Mouse (Mus musculus) heart, embryonic 12.5 days (tissue): Measurements from ENCODE around the gene Dffa. TPM values are rescaled to one million over a fixed set of nuclear protein-coding genes. Genes with fewer than 3 reads are reported as not detected.

Experiments used
- ATAC-seq: fragments of 200-750 bp; cut with Nextera tagmentation; 2 replicates; pipeline ENCODE4 v1.8.0; 2017; ENCODE audit warnings: moderate TSS enrichment, moderate library complexity; ENCODE audit not compliant: insufficient number of reproducible peaks, low FRiP score
- H3K27ac ChIP-seq: fragments of 300-500 bp; sonication (generic); 2 replicates; pipeline ENCODE4 v1.5.1; 2016; ENCODE audit warnings: mild to moderate bottlenecking, moderate library complexity; ENCODE audit not compliant: poor library complexity, severe bottlenecking
- H3K27me3 ChIP-seq: fragments of 300-500 bp; sonication (generic); replicated peaks from 2 replicates; pipeline ENCODE4 v1.6.1; 2016; ENCODE audit warnings: mild to moderate bottlenecking, moderate library complexity
- H3K36me3 ChIP-seq: fragments of 300-500 bp; sonication (generic); 2 replicates; pipeline ENCODE4 v1.6.1; 2016; ENCODE audit warnings: mild to moderate bottlenecking, moderate library complexity
- H3K4me1 ChIP-seq: fragments of 300-500 bp; sonication (generic); replicated peaks from 2 replicates; pipeline ENCODE4 v1.6.1; 2016; ENCODE audit warnings: mild to moderate bottlenecking
- H3K4me2 ChIP-seq: fragments of 300-500 bp; sonication (generic); 2 replicates; pipeline ENCODE4 v1.6.1; 2016; ENCODE audit warnings: mild to moderate bottlenecking, moderate library complexity
- H3K4me3 ChIP-seq: fragments of 300-500 bp; sonication (generic); 2 replicates; pipeline ENCODE4 v1.5.1; 2016; ENCODE audit warnings: mild to moderate bottlenecking
- H3K9ac ChIP-seq: fragments of 300-500 bp; sonication (generic); 2 replicates; pipeline ENCODE4 v1.6.1; 2016; ENCODE audit warnings: mild to moderate bottlenecking, moderate library complexity
- H3K9me3 ChIP-seq: fragments of 300-500 bp; sonication (generic); replicated peaks from 2 replicates; pipeline ENCODE4 v1.6.1; 2016; ENCODE audit warnings: mild to moderate bottlenecking, moderate library complexity
- WGBS: fragments of 180-500 bp; shearing (Covaris S2); methylation state at CpG from one replicate; pipeline ENCODE4 v1.1.7; 2016; 5-methylcytosine and 5-hydroxymethylcytosine counted together
- polyA plus RNA-seq: library from polyadenylated mRNA; unstranded; fragments of >200 nt; fragmentation: Nextera tagmentation; extraction: Ambion mirVana; gene quantifications from 2 replicates; pipeline ENCODE4 v1.2.1, GENCODE M21; 2016

Dffa gene
- polyA plus RNA-seq, 1 experiment from 2014 or later: 37.8 TPM

DNA sequence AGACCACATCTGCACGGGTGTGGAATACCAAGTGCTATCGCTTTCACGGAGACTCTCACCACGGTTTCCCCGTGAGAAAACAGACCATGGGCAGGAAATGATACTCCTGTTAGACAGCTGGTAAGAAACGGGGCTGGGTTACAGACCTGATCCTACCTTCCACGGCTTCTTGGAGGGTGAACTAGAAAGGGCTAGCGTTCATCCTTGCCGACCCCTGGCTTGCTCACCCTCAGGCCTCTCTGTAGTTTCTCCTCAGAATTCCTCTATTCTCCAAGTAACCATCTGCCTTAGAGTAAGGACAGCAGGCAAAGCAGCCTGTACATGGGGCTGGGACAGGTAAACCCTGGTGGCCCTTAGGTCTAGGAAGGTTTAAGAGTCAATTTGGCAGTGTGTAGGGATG, 45.2 kb downstream of the Dffa start:
- Histone ChIP-seq H3K9me3 (no peaks in the 10 kb centered on the region), H3K9ac (no peak overlapping the region), H3K36me3 (peaks cover 48% of the 10 kb centered on the region), H3K27ac (no peak overlapping the region), H3K4me2 (no peak overlapping the region), H3K27me3 (no peaks in the 10 kb centered on the region), H3K4me3 (no peak overlapping the region), H3K4me1 (peaks cover 11% of the 10 kb centered on the region; the same call in 1 of the 2 replicates)
- 73% methylated on average over 9 of the region's 9 CpGs for WGBS
- no peak for ATAC-seq

DNA sequence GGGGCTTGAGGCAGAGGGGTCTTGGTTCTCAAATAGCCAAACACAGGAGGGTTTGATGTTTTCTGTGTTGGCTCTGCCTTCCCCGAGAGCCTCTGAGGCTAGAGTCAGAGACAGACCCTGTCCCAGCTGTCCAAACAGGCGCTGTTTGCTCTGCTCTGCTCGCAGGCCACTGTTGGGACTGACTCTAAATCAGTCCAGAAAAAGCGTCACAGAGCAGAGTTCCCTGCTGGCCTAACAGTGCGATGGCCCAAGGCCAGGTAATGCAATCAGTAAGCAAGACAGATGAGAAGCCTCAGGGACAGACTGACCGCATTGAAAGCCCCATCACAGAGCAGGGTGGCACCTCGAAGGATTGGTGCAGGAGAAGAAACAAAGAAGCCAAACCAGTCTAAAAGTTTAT, 45.7 kb downstream of the Dffa start:
- WGBS: 74% methylated on average over 7 of the region's 7 CpGs

DNA sequence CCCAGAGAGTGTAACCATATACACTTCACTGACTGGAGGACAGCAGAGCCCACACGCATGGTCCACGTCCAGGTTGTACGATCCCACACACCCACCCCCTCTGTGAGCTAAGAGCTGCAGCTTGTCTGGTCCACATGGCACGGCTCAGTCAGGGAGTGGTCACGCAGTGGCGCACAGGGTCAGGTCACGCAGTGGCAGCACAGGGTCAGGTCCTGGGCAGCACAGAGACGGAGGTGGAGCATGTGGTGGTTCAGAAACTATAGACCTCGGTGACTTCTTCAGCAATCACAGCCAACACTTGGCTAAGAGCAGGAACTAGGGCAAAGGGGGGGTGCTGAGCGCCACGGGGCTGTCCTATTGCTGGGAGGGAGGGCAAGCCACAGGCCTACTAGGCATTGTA, 46.3 kb downstream of the Dffa start:
- no peak overlapping the region for H3K9ac ChIP-seq
- H3K27ac ChIP-seq: no peak overlapping the region
- peaks cover 5% of the 10 kb centered on the region; the same call in 1 of the 2 replicates for H3K9me3 ChIP-seq
- peaks cover 58% of the 10 kb centered on the region for H3K36me3 ChIP-seq
- H3K4me1 ChIP-seq: peaks cover 11% of the 10 kb centered on the region; the same call in 1 of the 2 replicates
- no peak overlapping the region for H3K4me3 ChIP-seq
- 88% methylated on average over 11 of the region's 11 CpGs for WGBS
- ATAC-seq: no peak
- no peak overlapping the region for H3K4me2 ChIP-seq
- H3K27me3 ChIP-seq: no peaks in the 10 kb centered on the region

More for the DNA sequence above, 45.7 kb downstream of the Dffa start:
- Histone ChIP-seq H3K9ac (no peak overlapping the region), H3K4me2 (no peak overlapping the region), H3K4me1 (peaks cover 11% of the 10 kb centered on the region; the same call in 1 of the 2 replicates), H3K4me3 (no peak overlapping the region), H3K9me3 (no peaks in the 10 kb centered on the region), H3K36me3 (peaks cover 52% of the 10 kb centered on the region), H3K27me3 (no peaks in the 10 kb centered on the region), H3K27ac (no peak overlapping the region)
- ATAC-seq: no peak

DNA sequence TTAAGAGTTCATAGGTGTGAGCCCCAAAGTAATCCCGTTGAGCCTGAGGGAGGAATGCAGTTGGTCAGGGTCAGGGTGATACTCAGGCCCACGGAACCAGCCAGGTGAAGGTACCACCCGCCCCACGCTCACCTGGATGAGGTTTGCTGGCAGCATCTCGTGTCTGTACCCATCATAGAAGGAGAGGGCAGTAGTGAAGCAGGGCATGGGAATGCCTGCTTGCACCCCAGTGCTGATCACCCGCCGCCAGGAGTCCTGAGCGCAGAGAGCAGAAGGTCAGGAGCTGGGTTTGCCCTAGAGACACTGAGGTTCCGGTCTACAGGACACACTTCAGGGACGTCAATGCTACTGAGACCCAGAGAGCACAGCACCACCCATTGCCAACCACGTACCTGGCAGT, 46.8 kb downstream of the Dffa start:
- peaks cover 5% of the 10 kb centered on the region; the same call in 1 of the 2 replicates for H3K9me3 ChIP-seq
- H3K36me3 ChIP-seq: peaks cover 63% of the 10 kb centered on the region
- no peak for ATAC-seq
- H3K27me3 ChIP-seq: no peaks in the 10 kb centered on the region
- no peak overlapping the region for H3K4me3 ChIP-seq
- H3K27ac ChIP-seq: no peak overlapping the region
- no peak overlapping the region for H3K9ac ChIP-seq
- 88% methylated on average over 11 of the region's 11 CpGs for WGBS
- no peak overlapping the region for H3K4me2 ChIP-seq
- peaks cover 11% of the 10 kb centered on the region; the same call in 1 of the 2 replicates for H3K4me1 ChIP-seq

DNA sequence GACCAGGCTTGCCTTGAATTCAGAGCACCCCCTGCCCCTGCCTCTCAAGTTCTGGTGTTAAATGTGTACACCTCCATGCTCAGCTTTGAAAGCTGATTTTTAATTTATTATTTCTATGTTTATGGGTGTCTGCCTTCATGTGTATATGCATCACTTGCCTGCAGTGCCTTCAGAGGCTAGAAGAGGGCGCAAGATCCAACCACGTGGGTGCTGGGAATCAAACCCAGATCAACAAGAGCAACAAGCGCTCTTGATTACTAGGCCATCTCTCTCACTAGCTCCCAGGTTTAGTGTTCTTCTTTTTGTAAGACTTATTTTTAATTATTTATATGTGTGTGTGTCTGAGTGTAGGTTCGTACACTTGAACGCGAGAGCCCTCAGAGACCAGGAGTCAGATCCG, 50.9 kb downstream of the Dffa start:
- WGBS: 95% methylated on average over 7 of the region's 7 CpGs
- Histone ChIP-seq H3K9me3 (peaks cover 5% of the 10 kb centered on the region; the same call in 1 of the 2 replicates), H3K4me2 (no peak overlapping the region), H3K4me1 (no peaks in the 10 kb centered on the region), H3K36me3 (peaks cover 99% of the 10 kb centered on the region), H3K27me3 (no peaks in the 10 kb centered on the region), H3K27ac (no peak overlapping the region), H3K9ac (no peak overlapping the region), H3K4me3 (no peak overlapping the region)
- ATAC-seq: no peak

DNA sequence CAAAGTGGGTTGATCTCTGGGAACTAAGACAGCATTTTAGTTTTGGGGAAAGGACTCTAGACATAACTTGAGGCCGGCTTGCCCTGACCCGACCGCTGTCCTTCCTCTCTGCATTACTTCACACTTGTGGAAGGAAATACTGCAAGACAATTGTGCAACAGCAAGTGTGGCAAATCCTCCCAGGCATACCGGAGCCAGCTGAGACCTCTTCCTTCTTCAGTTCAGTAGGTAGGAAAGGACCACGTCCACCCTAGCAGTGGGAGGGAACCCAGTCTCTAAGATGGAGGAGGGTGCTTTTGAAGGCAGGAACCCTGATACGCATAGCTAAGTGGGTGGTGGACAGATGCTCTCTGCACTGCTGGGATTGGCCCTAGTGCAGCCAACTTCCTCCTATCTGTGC, 51.8 kb downstream of the Dffa start:
- H3K4me2 ChIP-seq: no peak overlapping the region
- WGBS: 95% methylated on average over 6 of the region's 6 CpGs
- no peak for ATAC-seq

DNA sequence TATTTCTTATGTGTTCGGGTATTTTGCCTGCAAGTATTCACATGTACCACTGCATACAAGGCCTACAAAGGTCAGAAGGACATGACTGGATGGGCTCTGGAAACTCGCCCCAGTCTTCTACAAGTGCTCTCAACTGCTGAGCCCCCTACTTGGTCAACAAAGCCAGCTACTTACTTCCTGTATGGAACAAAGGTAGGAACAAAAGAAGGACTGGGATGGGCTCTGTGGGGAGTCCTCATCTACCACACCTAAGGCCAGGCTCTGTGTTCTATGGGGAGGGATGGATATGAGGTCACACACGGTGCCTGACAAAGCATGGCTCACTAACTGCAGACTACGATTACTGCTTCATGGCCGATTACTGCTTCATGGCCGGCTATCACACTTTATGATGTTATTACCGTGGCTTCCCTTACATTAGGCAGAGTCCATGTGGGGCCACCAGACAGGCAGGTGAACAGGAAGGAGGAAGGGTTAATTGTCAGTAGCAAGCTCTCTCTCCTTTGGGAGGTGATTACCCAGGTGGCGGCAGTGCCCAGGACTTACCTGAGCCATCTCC, 53.5 kb downstream of the Dffa start:
- H3K4me2 ChIP-seq: no peak overlapping the region
- H3K4me3 ChIP-seq: no peak overlapping the region
- 91% methylated on average over 8 of the region's 8 CpGs for WGBS
- no peak for ATAC-seq
- H3K36me3 ChIP-seq: peaks cover 99% of the 10 kb centered on the region
- peaks cover 5% of the 10 kb centered on the region; the same call in 1 of the 2 replicates for H3K9me3 ChIP-seq
- no peak overlapping the region for H3K27ac ChIP-seq
- H3K9ac ChIP-seq: no peak overlapping the region
- no peaks in the 10 kb centered on the region for H3K27me3 ChIP-seq
- no peaks in the 10 kb centered on the region for H3K4me1 ChIP-seq

More for the DNA sequence above, 51.8 kb downstream of the Dffa start:
- Histone ChIP-seq H3K9ac (no peak overlapping the region), H3K4me3 (no peak overlapping the region), H3K27ac (no peak overlapping the region), H3K27me3 (no peaks in the 10 kb centered on the region), H3K9me3 (peaks cover 5% of the 10 kb centered on the region; the same call in 1 of the 2 replicates), H3K4me1 (no peaks in the 10 kb centered on the region), H3K36me3 (peaks cover 99% of the 10 kb centered on the region)

DNA sequence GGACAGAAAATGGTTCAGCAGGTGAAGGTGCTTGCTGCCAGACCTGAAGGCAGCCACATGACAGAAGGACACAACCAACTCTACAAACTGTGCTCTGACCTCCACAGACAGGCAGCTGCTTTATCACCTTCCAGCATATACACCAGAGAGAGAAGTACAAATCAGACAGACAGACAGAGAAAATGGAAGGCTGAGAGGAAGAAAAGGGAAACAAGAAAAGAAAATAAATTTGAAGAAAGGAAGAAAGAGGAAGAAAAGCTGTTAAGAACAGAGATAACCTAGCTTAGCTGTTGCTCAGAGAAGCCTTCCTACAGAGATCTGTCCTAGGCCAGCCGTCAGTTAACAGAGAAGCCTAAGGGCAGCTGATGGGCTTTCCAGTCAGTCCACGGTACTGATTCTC, 55.3 kb downstream of the Dffa start:
- peaks cover 97% of the 10 kb centered on the region for H3K36me3 ChIP-seq
- 80% methylated on average over 2 of the region's 2 CpGs for WGBS
- H3K27ac ChIP-seq: no peak overlapping the region
- H3K4me3 ChIP-seq: no peak overlapping the region
- H3K27me3 ChIP-seq: no peaks in the 10 kb centered on the region
- peaks cover 11% of the 10 kb centered on the region; the same call in 1 of the 2 replicates for H3K4me1 ChIP-seq
- H3K9me3 ChIP-seq: peaks cover 5% of the 10 kb centered on the region; the same call in 1 of the 2 replicates
- H3K4me2 ChIP-seq: no peak overlapping the region
- H3K9ac ChIP-seq: no peak overlapping the region
- no peak for ATAC-seq

DNA sequence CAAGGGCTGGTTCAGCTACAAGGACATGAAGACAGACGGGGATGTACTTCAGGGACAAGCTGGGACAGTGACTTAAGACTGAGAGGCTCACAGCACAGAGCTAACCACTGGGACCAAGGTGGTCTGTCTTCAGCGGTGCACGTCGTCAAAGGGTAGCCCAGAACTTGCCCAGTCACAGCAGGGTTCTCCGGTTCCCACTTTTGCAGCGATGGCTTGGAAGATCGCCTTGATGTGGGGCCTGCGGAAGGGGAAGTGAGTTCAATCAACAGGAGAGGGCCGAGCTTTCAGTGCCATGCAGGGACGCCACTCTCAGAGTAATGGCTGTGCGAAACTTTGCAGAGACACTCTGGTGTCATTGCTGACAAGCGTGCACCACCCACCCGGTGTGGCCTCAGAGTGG, 55.9 kb downstream of the Dffa start:
- WGBS: 89% methylated on average over 13 of the region's 13 CpGs
- no peak for ATAC-seq
- no peak overlapping the region for H3K9ac ChIP-seq

DNA sequence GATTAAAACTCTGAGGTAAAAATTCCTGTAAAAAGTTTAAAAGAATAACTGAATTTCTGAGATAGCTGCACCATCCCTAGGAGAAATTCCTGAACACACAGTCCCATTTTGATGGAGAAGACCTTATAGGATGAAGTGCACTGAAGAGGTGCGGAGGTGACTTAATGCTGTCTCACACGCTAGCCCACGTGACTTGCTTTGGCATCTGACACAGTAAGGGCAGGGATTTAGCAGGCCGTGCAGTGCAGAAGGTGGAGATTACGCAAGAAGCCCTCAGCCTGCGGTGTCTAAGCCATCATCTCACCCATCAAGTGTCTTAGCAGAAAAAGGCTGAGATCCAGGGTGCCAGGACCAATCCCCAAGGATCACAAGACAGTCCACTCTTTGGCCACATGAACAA, 57.2 kb downstream of the Dffa start:
- Histone ChIP-seq H3K4me1 (peaks cover 21% of the 10 kb centered on the region), H3K36me3 (peaks cover 88% of the 10 kb centered on the region), H3K27ac (no peak overlapping the region), H3K4me2 (no peak overlapping the region), H3K9me3 (no peaks in the 10 kb centered on the region), H3K9ac (no peak overlapping the region), H3K27me3 (no peaks in the 10 kb centered on the region), H3K4me3 (no peak overlapping the region)
- 93% methylated on average over 6 of the region's 6 CpGs for WGBS
- ATAC-seq: no peak

More for the DNA sequence above, 55.9 kb downstream of the Dffa start:
- H3K27ac ChIP-seq: no peak overlapping the region
- no peak overlapping the region for H3K4me2 ChIP-seq
- no peaks in the 10 kb centered on the region for H3K27me3 ChIP-seq
- H3K4me1 ChIP-seq: peaks cover 12% of the 10 kb centered on the region
- peaks cover 97% of the 10 kb centered on the region for H3K36me3 ChIP-seq
- no peak overlapping the region for H3K4me3 ChIP-seq
- H3K9me3 ChIP-seq: peaks cover 3% of the 10 kb centered on the region; the same call in 1 of the 2 replicates

DNA sequence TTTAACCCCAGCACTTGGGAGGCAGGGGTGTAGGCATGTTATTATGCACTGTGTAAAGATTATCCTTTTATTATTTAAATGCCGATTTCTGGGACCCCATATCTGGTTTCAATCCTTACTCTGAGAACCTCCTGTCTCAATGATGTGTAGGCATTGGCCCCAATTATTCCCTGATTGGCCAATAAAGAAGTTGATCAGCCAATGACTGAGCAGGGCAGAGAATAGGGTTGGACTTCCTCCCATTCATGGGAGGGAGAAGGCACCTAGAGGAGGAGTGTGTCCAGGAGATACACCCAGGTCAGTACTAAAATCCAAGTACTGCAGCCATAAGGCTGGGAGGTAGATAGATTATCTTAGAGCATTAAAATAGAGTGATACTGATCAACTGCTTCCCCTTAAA, 59.2 kb downstream of the Dffa start:
- Histone ChIP-seq H3K27me3 (no peaks in the 10 kb centered on the region), H3K4me2 (no peak overlapping the region), H3K9me3 (no peaks in the 10 kb centered on the region), H3K4me3 (no peak overlapping the region), H3K27ac (no peak overlapping the region), H3K9ac (no peak overlapping the region), H3K36me3 (peaks cover 68% of the 10 kb centered on the region), H3K4me1 (peaks cover 26% of the 10 kb centered on the region)
- ATAC-seq: no peak
- WGBS: 86% methylated on average over 1 of the region's 1 CpGs

DNA sequence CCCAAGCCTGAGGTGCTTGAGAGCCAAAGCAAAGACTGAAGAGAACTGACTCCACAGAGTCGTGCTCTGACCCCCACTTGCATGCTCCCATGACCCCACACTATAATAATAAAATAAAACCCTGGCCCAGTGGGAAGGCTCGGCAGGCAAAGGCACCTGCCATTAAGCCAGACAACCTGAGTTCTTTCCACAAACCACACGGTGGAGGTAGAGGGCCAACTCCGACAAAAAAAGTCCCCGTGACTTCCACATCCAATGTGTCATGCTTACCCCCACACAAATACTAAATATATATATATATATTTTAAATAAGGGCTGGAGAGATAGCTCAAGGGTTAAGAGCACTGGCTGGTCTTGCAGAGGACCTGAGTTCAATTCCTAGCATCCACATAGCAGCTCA, 60.2 kb downstream of the Dffa start:
- Histone ChIP-seq H3K4me3 (no peak overlapping the region), H3K4me2 (no peak overlapping the region), H3K9ac (no peak overlapping the region), H3K27me3 (no peaks in the 10 kb centered on the region), H3K36me3 (peaks cover 58% of the 10 kb centered on the region), H3K4me1 (peaks cover 26% of the 10 kb centered on the region), H3K27ac (no peak overlapping the region), H3K9me3 (no peaks in the 10 kb centered on the region)
- 67% methylated on average over 5 of the region's 5 CpGs for WGBS
- ATAC-seq: no peak
